Mouse (Mus musculus) G1E (cell line): ENCODE measurements around the gene Syce3.

Experiments
- CTCF ChIP-seq: IDR thresholded peaks from 2 replicates; pipeline ENCODE4 v1.5.1; 2012; ENCODE audit warnings: low read depth, low read length, inconsistent platforms, mixed read lengths
- GATA1 ChIP-seq: IDR thresholded peaks from 2 replicates; pipeline ENCODE4 v1.6.1; 2012; ENCODE audit warnings: borderline replicate concordance, low read length, inconsistent platforms, mixed read lengths
- TAL1 ChIP-seq: conservative IDR thresholded peaks from 2 replicates; pipeline ENCODE4 v1.6.1; 2012; ENCODE audit warnings: low read depth, low read length, inconsistent platforms, mixed read lengths

DNA sequence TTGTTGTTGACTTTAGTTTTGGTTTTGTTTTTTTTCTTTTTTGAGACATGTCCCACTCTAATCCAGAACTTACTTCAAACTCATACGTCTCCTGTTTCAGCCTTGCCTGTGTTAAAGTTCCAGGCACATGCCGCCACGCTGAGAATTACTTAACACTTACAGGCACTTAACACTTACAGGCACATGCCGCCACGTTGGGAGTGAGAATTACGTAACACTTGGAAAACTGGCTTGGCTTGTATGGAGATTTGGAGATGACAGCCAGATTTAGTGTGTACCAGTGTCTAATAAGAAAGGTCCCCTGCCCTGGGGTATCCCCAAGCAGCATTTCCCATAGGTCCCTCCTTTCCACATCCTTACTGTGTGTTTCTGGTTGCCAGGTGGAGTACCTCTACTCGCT, 47.3 kb downstream of the Syce3 start:
- TF ChIP-seq CTCF: no peak
- TF ChIP-seq TAL1: no peak
- TF ChIP-seq GATA1: no peak
